Mouse (Mus musculus): ENCODE results near the gene Dmac2. TPM values are rescaled to one million over a fixed set of nuclear protein-coding genes. Genes with fewer than 3 reads are reported as not detected.
A peak's percentile ranks its signal among the peaks of the same experiment; 100 is the strongest.

The Dmac2 gene
- total RNA-seq, 2 experiments from 2014 or later, result 55.2 to 59.1 TPM

GRCm38 (mm10) chr7:25614831-25615705 lies 4.1 kb upstream of the Dmac2 start:
- intact Hi-C loops (cut with DNase I), result no loop called here
- DNase-seq, result no peak

DNA sequence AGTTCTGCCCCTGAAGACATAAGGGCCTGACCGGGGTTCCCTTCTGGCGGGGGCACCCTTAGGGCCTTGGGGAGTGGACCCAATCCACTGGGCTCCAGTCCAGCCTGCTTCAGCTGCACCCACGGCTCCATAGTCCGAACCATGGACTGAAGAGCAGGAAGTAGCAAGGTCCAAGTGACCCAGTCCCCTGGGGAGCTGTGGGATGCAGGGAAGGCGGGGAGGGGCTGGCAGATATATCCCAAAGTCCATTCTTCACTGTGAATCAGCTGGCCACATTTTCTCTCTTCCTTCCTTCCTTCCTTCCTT lies 3.6 kb upstream of the Dmac2 start, which contains the start of gene Erich4:
Gene Erich4, minus strand, starts transcription at position 187 of the 306 bp plus-strand sequence.
- DNase-seq, result no peak
- intact Hi-C loops (cut with DNase I), result no loop called here

DNA sequence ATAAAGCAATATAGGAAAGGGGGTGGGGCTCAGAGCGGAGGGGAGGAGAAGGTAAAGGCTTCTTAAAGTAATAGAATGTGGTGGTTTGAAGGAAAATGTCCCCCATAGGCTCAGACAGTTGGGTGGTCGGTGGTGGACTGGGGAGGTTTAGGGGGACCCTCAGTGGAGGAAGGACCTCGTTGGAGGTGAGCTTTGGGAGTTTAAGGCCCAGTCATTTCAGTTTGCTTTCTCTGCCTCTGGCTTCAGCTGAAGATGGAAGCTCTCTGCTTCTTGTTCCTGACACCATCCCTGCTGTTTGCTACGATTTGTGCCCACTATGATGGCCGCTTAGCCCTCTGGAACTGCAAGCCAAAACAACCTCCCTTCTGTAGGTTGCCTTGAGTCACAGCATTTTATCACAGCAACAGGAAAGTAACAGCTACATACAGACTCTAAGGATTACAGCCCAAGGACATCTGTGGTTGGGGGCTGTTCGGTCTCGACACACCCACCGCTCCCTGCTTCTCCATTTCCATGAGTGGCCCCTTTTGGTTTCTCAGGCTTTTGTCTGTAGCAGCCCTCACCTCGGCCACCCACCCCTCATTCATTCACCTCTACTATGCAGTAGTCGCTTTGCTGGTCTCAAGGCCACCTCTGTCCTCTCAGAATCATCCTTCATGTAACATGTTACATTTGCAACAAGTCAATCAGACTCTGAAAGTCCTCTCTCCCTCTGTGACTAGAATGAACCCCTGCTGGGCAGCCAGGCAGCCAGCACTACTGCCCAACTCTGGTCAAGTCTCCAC lies 1.6 kb upstream of the Dmac2 start:
- intact Hi-C loops (cut with DNase I), result no loop called here
- DNase-seq, result no peak

DNA sequence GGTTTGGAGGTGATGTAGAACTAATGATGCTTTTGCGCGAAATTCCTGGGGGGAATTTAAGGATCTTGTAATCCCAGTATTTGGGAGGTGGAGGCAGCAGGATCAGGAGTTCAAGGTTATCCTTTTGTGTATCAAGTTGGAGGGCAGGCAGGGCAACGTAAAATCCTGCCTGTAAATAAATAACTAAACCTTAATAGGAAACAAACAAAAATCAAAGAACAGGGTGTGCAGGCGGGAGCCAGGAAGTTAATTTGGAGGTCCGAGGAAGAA lies 443 bp downstream of the Dmac2 start:
- DNase-seq, result no peak
- intact Hi-C loops (cut with DNase I), result no loop called here

GRCm38 (mm10) chr7:25620101-25620500 lies 887 bp downstream of the Dmac2 start:
- intact Hi-C loops (cut with DNase I), result loop anchor here (2.0 kb wide), 1 partner anchor 39 kb away; the partner anchor contains the start of genes Bckdha and Exosc5
- DNase-seq, result no peak

DNA sequence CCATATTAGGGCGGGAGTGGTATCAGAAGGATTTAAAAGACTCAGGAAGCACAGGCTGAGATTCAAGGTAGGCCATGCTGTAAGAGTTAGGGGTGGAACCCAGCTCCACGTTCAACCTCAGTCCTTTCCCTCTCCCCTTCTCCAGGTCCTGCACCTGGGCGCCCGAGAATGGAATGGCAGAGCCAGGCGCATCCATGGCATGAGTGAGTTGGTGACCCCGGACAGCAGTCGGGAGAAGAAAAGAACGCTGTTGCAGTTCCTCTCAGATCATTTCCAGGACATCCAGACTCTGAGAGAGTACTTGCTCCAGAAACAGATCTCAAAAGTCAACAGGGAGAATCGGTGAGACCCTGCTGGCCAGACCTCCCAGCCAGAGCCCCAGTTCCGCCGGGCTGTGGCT lies 1.5 kb downstream of the Dmac2 start:
- intact Hi-C loops (cut with DNase I), result loop anchor here (2.0 kb wide), 1 partner anchor 38 kb away; the partner anchor contains the start of genes Bckdha and Exosc5

DNA sequence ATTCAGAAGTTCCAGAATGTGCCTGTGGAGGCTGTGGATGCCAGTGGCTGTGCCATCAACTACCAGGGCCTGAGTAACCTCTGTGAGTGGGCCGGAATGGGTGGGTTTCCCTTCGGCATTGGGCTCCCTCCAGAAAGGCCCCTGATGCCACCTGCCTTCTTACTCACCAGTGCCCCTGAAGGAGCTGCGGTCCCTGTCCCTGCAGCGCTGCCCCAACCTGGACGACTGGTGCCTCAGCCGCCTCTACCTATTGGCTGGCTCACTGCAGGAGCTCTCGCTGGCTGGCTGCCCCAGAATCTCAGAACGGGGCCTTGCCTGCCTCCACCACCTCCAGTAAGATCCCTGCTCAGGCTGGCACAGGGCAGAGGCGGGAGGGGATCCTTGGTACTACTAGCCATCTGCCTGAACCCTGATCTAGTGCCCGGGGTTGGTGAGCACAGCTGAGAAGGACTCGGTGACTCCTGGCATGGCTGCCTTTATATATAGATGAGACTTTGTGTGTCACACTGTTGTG lies 4.7 kb downstream of the Dmac2 start:
- DNase-seq, result no peak
- intact Hi-C loops (cut with DNase I), result no loop called here

More for the DNA sequence above, 1.5 kb downstream of the Dmac2 start:
- DNase-seq, result no peak

DNA sequence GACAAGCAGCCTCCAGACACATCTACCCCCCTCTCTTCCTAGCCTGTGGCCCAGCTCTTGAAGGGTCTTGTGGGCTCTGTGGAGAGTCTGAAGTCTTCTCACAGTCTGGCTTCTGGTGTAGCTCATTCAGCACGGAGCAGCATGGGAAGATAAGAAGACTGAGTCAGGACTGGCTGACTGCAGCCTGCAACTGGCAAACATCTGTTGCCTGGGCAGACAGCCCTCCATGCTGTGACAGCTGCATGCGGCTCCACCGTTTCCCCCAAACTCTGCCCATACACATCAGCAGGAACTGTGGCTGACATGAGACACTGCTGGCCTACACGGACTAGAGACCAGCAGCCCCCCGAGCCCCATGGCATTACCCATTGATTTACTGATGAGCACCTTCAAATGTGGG lies 5.6 kb downstream of the Dmac2 start:
- intact Hi-C loops (cut with DNase I), result no loop called here

GRCm38 (mm10) chr7:25625594-25626250 lies 6.5 kb downstream of the Dmac2 start:
- intact Hi-C loops (cut with DNase I), result no loop called here

More for the DNA sequence above, 5.6 kb downstream of the Dmac2 start:
- peak; percentile 55 to 59 for DNase-seq

DNA sequence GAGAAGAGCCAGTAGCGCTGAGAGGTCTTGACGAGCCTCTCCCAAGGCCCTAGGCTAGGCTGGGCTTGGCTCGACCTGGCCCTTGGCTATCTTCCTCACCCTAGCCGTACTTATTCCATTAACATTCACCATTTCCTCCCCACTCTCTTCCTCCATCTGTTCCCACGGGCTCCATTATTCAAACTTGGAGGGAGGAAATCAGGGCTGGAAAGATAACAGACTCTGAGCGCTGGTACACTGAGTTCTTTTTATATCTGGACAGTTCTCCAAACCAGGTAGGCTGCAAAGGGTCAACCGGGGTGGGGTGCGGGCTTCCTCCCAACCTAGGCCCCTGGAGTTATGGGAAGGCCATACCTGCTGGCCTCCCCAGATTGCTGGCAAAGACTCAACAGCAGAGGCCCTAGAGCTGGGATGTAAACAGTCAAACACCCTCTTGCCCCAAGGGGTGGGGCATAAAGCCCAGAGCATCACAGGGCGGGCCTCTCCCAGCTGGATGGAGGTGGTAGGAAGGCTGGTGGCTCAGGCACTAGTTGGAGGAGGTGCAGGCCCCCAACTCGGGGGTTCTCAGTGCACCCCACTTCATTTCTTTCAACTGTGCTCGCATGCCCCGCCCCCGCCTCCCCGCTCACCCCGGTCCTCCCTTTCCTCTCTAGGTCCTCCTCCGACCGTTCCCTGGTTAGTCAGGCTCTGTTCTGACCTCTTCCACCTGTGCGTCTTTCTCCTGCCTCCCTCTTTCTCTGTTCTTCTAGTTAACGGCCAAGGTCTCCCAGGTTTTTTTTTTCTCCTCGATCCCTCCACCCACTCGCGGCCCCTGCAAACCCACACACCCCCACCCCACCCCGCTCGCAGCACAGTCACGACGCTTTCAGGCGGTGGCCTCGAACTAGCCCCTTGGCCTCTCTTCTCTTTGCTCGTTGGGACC lies 7.6 kb downstream of the Dmac2 start, which contains the start of gene B3gnt8:
Gene B3gnt8, plus strand, starts transcription at position 146 of the 922 bp plus-strand sequence.
- peak; percentile 64 to 79 for DNase-seq
- intact Hi-C loops (cut with DNase I), result no loop called here

More at GRCm38 (mm10) chr7:25625594-25626250, 6.5 kb downstream of the Dmac2 start:
- peak in 1 of 2 experiments; percentile 44 for DNase-seq

DNA sequence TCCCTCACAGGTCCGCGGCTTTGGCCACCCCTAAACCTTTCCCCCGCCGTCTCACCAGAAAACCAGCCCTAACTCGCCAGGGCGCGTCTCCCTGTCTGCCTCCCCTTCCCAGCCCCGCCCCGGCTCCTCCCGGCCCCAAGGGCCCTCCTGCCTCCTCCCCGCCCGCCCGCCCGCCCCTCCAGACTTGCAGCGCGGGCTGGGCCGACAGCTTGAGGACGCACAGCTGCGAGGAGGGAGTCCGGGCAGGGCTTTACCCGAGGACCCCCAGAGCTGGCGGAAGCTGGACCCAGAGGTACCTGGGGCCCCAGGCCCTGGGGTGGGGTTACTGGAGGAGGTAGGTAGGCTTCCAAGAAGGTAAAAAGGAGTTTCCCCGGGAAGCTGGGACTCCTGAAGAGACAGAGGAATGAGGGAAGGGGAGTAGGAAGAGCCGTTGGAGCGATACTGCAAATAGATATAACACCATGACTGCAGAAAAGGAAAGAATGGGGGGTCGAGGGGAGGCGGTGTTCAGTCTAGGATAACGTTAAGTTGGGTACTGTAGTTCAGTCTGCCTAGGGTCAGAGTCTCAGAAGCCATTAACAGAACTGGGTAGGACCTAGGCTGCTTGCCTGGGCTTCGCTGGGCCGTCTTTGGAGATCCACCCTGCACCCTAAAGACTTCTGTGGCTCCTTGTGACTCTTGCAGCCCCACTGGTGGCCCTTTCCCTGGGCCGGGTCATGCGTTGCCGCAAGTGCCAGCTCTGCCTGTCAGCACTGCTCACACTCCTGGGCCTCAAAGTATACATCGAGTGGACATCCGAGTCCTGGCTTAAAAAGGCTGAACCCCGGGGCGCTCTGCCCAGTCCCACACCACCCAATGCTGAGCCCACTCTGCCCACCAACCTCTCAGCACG lies 8.5 kb downstream of the Dmac2 start:
- DNase-seq, result peak; percentile 74 to 80
- intact Hi-C loops (cut with DNase I), result loop anchor here (2.0 kb wide), 1 partner anchor 21 kb away; no protein-coding TSS in a partner anchor

DNA sequence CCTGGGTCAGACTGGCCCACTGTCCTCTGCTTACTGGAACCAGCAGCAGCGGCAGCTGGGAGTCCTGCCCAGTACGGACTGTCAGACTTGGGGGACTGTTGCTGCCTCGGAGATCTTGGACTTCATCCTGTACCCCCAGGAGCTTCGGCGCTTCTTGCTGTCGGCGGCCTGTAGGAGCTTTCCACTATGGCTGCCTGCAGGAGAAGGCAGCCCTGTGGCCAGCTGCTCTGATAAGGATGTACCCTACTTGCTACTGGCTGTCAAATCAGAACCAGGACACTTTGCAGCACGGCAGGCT lies 9.1 kb downstream of the Dmac2 start:
- peak in 1 of 2 experiments; percentile 46 for DNase-seq
- intact Hi-C loops (cut with DNase I), result loop anchor here (2.0 kb wide), 1 partner anchor 21 kb away; no protein-coding TSS in a partner anchor

DNA sequence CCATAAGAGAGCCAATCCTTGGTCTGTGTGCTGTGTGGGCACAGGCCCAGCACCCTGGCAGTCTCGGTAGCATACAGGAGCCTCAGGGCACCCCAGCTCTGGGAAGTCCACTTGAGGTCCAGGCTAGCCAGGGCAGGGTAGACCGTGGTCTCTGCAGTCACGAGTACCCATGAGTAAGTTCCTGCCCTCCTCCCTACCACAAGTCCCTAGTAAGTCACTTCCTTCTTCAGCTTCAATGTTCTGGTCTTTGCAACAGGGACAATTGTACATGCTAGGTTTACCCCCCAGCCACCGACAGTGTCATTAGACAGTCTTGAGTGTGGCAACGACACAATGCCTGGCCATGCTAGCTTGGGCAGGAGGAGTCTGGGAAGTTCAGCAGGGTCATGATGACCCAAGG lies 13.5 kb downstream of the Dmac2 start:
- intact Hi-C loops (cut with DNase I), result no loop called here
- DNase-seq, result no peak

- intact Hi-C loops (cut with DNase I), result no loop called here
- no peak for DNase-seq
Observed at GRCm38 (mm10) chr7:25636373-25636772, 17.2 kb downstream of the Dmac2 start.

- DNase-seq, result no peak
- intact Hi-C loops (cut with DNase I), result no loop called here
Observed at GRCm38 (mm10) chr7:25637099-25637498, 17.9 kb downstream of the Dmac2 start.

GRCm38 (mm10) chr7:25639754-25640153 lies 20.5 kb downstream of the Dmac2 start:
- intact Hi-C loops (cut with DNase I), result no loop called here
- no peak for DNase-seq

DNA sequence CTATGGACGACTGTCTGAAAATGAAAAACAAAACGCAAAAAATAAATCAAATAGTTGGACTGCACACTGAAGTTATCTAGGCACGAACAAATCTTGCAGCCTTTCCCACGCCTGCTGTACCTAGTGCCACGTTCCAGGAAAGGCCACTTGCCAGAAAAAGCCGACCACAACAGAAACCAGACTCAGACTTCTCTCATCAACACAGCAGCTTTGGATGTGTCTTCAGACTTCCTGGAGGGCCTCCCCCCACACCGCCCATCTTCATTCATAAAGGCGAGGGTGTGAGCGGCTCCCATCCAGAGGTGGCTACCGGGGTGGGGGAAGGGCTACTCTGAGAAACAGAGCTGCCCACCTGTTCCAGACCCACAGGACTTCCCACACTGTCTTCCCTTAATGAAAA lies 24.9 kb downstream of the Dmac2 start:
- intact Hi-C loops (cut with DNase I), result no loop called here
- no peak for DNase-seq

- intact Hi-C loops (cut with DNase I), result no loop called here
- DNase-seq, result no peak
Observed at GRCm38 (mm10) chr7:25644631-25645030, 25.4 kb downstream of the Dmac2 start.

- no peak for DNase-seq
- intact Hi-C loops (cut with DNase I), result no loop called here
Observed at GRCm38 (mm10) chr7:25645074-25645473, 25.9 kb downstream of the Dmac2 start.

All from heart, postnatal 36 days (tissue).